Mouse (Mus musculus) megakaryocyte, adult 5-6 weeks (primary cell): ENCODE results near the gene Tubb3. TPM values are rescaled to one million over a fixed set of nuclear protein-coding genes. Genes with fewer than 3 reads are reported as not detected.

Experiments used
- ATAC-seq: 2 replicates; pipeline ENCODE4 v1.8.0; 2016; ENCODE audit warnings: mild to moderate bottlenecking, inconsistent platforms; ENCODE audit not compliant: poor library complexity, severe bottlenecking
- total RNA-seq, 2 experiments: library from RNA; stranded (forward) in 1 of 2; stranded (reverse) in 1 of 2; fragments of 153-499, 151-499 nt in 1 of 2; fragments of 221-1000, 200-1000 nt in 1 of 2; gene quantifications; 2 replicates each; pipeline versions ENCODE4 v1.2.3 to v1.2.4; 2015 to 2017

Gene Tubb3
- total RNA-seq (2015): 0.89 and 1.0 TPM in 2 replicates
- 0.37 and 1.2 TPM in 2 replicates for total RNA-seq (2017)

GRCm38 (mm10) chr8:123411246-123411645 is at the start of gene Tubb3:
TSS of gene Tubb3 (plus strand) at chr8:123411424.
- peak; percentile 60 for ATAC-seq

GRCm38 (mm10) chr8:123373403-123374238 is 37.6 kb upstream of the Tubb3 start, which contains the start of gene Tcf25:
TSS of gene Tcf25 (plus strand) at chr8:123373753.
- ATAC-seq: peak; percentile 81

GRCm38 (mm10) chr8:123374239-123374578 is 37.0 kb upstream of the Tubb3 start:
- peak; percentile 82 for ATAC-seq

GRCm38 (mm10) chr8:123375701-123376100 is 35.5 kb upstream of the Tubb3 start:
- no peak for ATAC-seq

GRCm38 (mm10) chr8:123376106-123376505 is 35.1 kb upstream of the Tubb3 start:
- no peak for ATAC-seq

- no peak for ATAC-seq
Measured at GRCm38 (mm10) chr8:123381711-123382110, 29.5 kb upstream of the Tubb3 start.

- no peak for ATAC-seq
Measured at GRCm38 (mm10) chr8:123382516-123382915, 28.7 kb upstream of the Tubb3 start.

- peak; percentile 63; the same call in 1 of the 2 replicates for ATAC-seq
Measured at GRCm38 (mm10) chr8:123384883-123385540, 26.2 kb upstream of the Tubb3 start.

GRCm38 (mm10) chr8:123387041-123387440 is 24.2 kb upstream of the Tubb3 start:
- no peak for ATAC-seq

- ATAC-seq: no peak
Measured at GRCm38 (mm10) chr8:123387801-123388200, 23.4 kb upstream of the Tubb3 start.

- no peak for ATAC-seq
Measured at GRCm38 (mm10) chr8:123389026-123389425, 22.2 kb upstream of the Tubb3 start.

GRCm38 (mm10) chr8:123398308-123398707 is 12.9 kb upstream of the Tubb3 start:
- no peak for ATAC-seq

- no peak for ATAC-seq
Measured at GRCm38 (mm10) chr8:123401936-123402335, 9.3 kb upstream of the Tubb3 start.

- ATAC-seq: no peak
Measured at GRCm38 (mm10) chr8:123402730-123403326, 8.4 kb upstream of the Tubb3 start.

- ATAC-seq: no peak
Measured at GRCm38 (mm10) chr8:123404521-123404920, 6.7 kb upstream of the Tubb3 start.

GRCm38 (mm10) chr8:123406786-123407185 is 4.4 kb upstream of the Tubb3 start, which contains the start of gene Mc1r:
TSS of gene Mc1r (plus strand) at chr8:123407107.
- peak; percentile 70 for ATAC-seq

- no peak for ATAC-seq
Measured at GRCm38 (mm10) chr8:123407612-123408011, 3.6 kb upstream of the Tubb3 start.

GRCm38 (mm10) chr8:123408586-123409544 is 2.4 kb upstream of the Tubb3 start:
- no peak for ATAC-seq

GRCm38 (mm10) chr8:123410049-123410587 is 1.1 kb upstream of the Tubb3 start:
- ATAC-seq: no peak

GRCm38 (mm10) chr8:123410788-123411187 is 436 bp upstream of the Tubb3 start:
- ATAC-seq: no peak
